Mouse (Mus musculus) frontal cortex, postnatal 25 days (tissue): ENCODE results near the gene Upf3b.
"Not testable (repeated sequence)": the region's sequence is repeated elsewhere in the genome, so short reads cannot be mapped to it uniquely, and the experiment has no call there.

Experiments used
- DNase-seq, 2 experiments: peaks; one replicate each; pipeline ENCODE4 v3.0.0; 2022; ENCODE audit warnings: low spot score in 2 of 2

The Upf3b gene

DNA sequence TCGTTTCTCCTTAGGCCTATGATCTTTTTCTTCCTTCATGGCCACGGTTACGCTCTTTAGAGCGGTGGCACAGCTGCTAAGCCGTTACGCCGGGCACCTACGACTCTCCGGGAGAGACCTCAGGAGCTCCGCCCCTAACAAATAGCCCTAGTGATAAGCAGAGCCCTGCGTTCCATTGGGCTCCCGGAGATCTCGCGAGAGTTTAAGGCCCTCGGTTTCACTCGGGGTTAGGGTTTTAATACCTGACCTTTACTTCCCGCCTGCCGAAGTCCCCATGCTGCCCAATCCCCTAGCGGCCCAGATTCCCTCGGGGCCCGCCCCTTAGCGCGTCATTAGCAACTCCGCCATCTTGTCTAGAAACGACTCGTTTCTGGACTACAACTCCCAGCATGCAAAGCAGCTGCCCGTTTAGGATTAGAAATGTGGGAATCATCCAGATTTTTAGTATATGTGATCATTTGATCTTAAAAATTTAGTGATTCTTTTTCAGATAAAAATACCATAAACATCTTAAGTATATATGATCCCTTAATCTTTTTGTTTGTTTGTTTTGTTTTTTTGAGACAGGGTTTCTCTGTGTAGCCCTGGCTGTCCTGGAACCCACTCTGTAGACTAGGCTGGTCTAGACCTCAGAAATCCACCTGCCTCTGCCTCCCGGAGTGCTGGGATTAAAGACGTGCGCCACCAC, at the start of gene Upf3b:
Gene Upf3b, minus strand, starts transcription at position 130 of the 688 bp plus-strand sequence.
- DNase-seq = peak; percentile 54 to 78

- no peak for DNase-seq
These were observed 47.7 kb upstream of the Upf3b start for GRCm38 (mm10) chrX:37157839-37158238.

DNA sequence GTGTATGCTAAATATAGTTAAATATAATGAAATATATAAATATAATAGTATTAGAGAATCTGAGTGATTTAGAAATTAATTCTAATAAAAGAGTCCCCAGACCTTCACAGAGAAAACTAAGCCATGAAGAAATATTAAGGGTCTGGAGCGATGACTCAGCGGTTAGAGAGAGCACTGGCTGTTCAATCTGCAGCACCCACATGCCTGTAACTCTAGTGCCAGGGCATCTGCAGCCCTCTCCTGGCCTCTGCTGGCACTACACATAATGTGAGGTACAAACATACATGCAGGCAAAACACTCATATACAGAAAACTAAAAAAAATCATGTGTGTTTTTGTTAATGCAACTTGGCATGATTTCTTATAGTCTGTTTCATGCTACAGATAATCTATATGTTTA, 34.8 kb upstream of the Upf3b start:
- no peak for DNase-seq

GRCm38 (mm10) chrX:37144498-37144897, 34.4 kb upstream of the Upf3b start:
- DNase-seq = not testable (repeated sequence)

GRCm38 (mm10) chrX:37141732-37142131, 31.6 kb upstream of the Upf3b start:
- DNase-seq = no peak

- DNase-seq = peak; percentile 52 to 64
These were observed 16.7 kb upstream of the Upf3b start, which contains the start of gene Nkap for GRCm38 (mm10) chrX:37126671-37127358. Nkap (plus strand) TSS chrX:37126795.

DNA sequence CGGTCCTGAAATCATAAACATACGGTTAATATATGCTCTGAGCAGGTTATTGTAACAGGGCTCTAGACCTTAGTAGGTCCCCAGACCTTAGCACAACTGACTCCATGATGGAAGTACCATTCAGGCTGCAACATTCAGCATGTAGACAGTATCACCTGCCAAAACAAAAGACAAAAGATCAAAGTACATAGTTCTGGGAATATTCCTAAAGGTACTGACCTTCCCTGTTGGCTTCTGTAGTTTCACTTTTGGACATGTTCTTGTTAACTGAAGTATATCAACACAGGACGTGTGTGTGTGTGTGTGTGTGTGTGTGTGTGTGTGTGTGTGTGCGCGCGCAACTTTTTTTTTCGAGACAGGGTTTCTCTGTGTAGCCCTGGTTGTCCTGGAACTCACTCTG, 15.4 kb upstream of the Upf3b start:
- DNase-seq = no peak

DNA sequence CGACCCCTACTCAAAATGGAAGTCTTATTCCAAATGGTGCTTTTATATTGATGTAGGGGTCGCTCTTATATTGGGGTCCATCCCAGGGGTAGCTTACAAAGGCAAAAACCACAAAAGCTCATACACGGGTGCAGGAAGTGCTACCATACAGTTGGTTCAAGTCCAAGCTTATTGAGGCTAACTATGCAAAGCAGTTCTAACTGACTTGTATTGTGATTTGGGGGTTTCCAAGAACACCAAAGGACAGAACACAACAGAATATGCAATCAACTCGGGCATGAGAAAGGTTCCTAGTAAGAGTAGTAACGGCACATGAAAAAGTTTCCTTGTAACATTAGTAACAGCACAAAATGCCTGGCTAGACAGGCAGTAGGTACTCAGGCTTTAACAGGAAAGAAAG, 10.1 kb upstream of the Upf3b start:
- DNase-seq = no peak

DNA sequence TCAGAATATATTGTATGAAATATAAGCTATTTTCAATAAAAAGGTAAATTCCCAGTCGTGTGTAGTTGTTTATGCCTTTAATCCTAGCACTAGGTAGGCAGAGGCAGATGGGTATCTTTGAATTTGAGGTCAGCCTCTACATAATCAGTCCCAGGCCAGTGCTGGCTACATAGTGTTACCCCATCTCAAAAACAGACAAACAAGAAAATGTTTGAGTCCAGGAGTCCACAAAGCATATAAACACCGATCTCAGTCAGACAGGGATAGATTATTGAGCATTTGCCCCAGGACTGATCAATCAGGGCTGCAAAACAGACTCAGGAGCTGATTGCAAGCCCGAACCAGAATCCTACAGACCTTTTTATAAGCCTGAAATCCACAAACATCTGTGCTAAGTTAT, 9.5 kb upstream of the Upf3b start:
- DNase-seq = no peak

DNA sequence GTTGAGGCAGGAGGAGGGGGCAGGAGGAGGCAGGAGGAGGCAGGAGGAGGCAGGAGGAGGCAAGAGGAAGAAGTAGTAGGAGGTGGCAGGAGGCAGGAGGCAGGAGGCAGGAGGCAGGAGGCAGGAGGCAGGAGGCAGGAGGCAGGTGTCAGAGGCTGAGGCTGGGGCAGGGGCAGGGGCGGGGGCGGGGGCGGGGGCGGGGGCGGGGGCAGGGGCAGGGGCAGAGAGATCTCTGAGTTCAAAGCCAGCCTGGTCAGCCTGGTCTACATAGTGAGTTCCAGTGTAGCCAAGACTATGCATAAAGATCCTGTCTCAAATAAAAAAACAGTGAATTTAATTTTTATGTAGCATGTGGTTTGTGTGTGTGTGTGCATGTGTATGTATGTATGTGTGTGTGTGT, 7.0 kb upstream of the Upf3b start:
- no peak for DNase-seq

- no peak for DNase-seq
These were observed 715 bp upstream of the Upf3b start for GRCm38 (mm10) chrX:37110881-37111193.

DNA sequence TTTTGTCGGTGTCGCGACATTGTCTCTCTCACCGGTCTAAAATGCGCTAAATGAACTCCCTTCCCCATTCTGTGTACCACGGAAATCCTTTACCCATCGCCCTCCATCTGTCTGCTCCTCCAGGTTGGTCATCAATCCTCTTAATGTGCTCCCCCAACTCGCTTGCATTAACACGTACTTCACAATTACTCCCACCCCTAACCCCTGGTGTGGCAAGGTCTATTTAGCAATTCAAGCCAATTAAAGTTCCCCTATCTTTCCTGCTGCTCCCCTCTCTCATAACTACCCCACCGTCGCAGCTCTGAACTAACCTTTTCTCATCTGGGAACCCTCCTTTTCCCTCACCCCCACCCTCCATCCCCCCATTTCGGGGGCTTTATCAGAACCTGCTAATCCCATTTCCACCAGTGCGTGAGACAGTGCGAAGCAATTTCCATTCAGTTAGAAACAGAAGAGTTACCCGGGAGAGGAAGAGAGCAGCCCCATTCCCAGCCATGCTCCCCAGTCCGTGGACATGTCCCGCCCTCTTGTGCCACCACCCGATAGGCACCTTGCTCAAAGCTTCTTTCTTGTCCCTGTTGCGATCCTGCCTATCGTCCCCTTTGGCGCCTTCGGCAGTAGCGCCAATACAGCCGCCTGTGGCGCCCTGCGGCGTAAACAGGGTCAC, 463 bp downstream of the Upf3b start:
- DNase-seq = no peak

DNA sequence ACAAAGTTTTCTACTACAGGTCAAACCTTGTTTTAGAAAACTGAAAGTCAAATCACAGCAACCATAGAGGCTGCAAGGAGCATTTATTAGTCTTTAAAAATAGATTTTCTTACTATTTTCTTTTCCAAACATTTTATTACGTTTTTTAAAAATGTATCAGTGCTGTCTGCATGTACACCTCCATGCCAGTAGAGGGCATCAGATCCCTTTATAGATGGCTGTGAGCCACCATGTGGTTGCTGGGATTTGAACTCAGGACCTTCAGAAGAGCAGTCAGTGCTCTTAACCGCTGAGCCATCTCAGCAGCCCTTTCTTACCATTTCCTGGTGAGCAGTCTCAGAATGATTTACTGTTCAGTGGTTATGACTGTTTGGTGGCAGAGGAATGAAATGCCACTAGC, 6.3 kb downstream of the Upf3b start:
- no peak for DNase-seq

DNA sequence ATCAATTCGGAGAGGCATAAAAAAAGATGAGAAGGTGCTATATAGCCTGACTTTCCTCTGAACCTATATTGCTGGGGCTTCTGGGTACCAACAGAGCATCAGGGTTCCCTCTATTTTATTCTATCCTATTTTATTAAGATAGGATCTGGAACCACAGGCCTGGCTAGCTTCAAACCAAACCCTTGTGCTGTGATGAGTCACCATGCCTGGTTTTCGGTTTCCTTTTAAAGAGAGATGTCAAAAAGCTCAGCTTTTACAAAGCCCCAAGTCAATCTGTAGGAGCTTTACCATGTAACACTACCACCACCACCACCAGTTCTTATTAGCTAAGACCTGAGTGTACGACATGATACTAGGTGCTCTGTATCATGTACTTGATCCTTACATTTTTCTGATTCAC, 11.4 kb downstream of the Upf3b start:
- no peak for DNase-seq

- no peak for DNase-seq
These were observed 14.9 kb downstream of the Upf3b start for GRCm38 (mm10) chrX:37095106-37095768.

- no peak for DNase-seq
These were observed 18.7 kb downstream of the Upf3b start for GRCm38 (mm10) chrX:37091457-37091856.

DNA sequence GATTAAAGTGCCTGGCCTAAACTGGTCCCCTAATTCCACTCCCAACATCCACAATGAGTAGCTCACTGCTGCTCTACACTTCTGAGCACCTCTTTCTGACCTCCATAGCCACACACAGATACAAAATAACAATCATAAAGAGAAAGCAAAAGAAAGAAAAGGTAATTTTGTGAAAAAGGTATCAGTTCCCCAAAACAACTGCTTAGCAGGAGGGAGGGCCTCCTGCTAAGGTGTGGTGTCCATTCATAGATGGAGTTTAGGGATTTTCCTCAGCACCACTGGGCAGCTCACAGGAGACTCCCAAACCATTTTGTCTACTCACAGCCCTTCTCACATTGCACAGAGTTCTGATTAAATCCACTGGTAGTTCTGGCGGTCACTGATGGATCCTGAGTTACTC, 21.3 kb downstream of the Upf3b start:
- no peak for DNase-seq

DNA sequence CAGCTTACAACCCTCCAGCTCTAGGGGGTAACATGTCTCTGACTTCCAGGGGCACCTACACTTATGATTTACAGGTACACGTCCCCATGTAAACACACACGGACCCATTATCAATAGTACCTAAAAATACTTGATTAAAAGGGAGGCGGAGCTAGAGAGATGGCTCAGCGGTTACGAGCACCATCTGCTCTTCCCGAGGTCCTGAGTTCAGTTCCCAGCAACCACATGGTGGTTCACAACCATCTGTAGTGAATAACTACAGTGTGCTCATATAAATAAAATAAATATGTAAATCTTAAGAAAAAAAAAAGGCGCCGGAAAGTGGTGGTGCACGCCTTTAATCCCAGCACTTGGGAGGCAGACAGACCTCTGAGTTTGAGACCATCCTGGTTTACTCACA, 24.5 kb downstream of the Upf3b start:
- no peak for DNase-seq

GRCm38 (mm10) chrX:37084927-37085660, 25.0 kb downstream of the Upf3b start, which contains the start of gene Rpl39:
Rpl39 (minus strand) TSS chrX:37085402.
- DNase-seq = peak; percentile 59 to 70

DNA sequence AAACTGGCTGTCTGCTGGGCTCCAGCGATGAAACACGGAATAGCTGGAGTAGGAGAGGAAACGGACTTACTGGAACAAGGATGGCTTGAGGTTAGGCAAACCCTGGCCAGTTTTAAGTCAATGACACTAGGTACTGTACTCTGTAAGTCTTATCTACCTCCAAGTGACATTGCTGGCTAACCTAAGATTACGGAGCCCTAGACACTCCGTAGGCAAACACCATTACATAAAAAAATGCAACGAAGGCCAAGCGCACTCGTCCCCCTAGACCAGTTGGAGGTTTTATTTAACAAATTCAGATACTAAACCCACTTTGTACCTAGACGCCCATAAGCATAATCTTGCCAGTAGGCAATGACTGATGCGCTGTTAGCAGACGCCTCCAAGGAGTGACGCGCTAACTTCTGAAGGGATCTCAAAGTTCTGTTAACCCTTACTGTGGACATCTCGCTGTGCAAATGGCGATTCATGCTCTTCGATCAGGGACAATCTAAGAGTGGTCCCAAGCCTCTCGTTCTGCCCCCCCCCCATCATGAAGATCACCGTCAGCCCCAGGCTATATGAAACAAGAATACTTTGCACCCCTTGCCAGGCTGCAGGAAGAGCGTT, 25.7 kb downstream of the Upf3b start:
- no peak for DNase-seq

- DNase-seq = no peak
These were observed 28.9 kb downstream of the Upf3b start for GRCm38 (mm10) chrX:37081194-37081593.
